Mouse (Mus musculus) left cerebral cortex, postnatal 4 days (tissue): ENCODE data around the gene Zfp710. TPM values are rescaled to one million over a fixed set of nuclear protein-coding genes. Genes with fewer than 3 reads are reported as not detected.
"Not testable (repeated sequence)": the region's sequence is repeated elsewhere in the genome, so short reads cannot be mapped to it uniquely, and the experiment has no call there.

Experiments used
- DNase-seq: peaks from one replicate; pipeline ENCODE4 v3.0.0-alpha.2; 2022
- intact Hi-C: fragments of 180-260 bp; cut with DNase I; formaldehyde crosslinking; loops from one replicate; pipeline ENCODE4 v1.15.1; 2025
- total RNA-seq, 2 experiments: library from RNA; stranded (reverse); gene quantifications; 2 replicates each; pipeline ENCODE4 v1.2.3; 2021

Zfp710 gene
- total RNA-seq, 2 experiments from 2014 or later = 19.3 to 23.7 TPM

GRCm38 (mm10) chr7:80103335-80103734, 78.7 kb downstream of the Zfp710 start:
- DNase-seq = peak; percentile 35
- intact Hi-C loops = no loop called here

GRCm38 (mm10) chr7:80105637-80106390, 81.2 kb downstream of the Zfp710 start:
- no peak for DNase-seq

GRCm38 (mm10) chr7:80106441-80106840, 81.8 kb downstream of the Zfp710 start:
- DNase-seq = no peak
- intact Hi-C loops = no loop called here

More at GRCm38 (mm10) chr7:80105637-80106390, 81.2 kb downstream of the Zfp710 start:
- intact Hi-C loops = no loop called here

GRCm38 (mm10) chr7:80111066-80112045, 86.7 kb downstream of the Zfp710 start:
- DNase-seq = no peak
- intact Hi-C loops = no loop called here

- DNase-seq = no peak
- intact Hi-C loops = no loop called here
These were observed 89.4 kb downstream of the Zfp710 start for GRCm38 (mm10) chr7:80113989-80114388.

GRCm38 (mm10) chr7:80114451-80115223, 90.0 kb downstream of the Zfp710 start:
- peak; percentile 57 for DNase-seq
- intact Hi-C loops = no loop called here

GRCm38 (mm10) chr7:80115224-80115590, 90.6 kb downstream of the Zfp710 start, which contains the start of gene Idh2:
Gene Idh2, minus strand, starts transcription at chr7:80115392.
- peak; percentile 95 for DNase-seq
- intact Hi-C loops = no loop called here

- intact Hi-C loops = no loop called here
- peak; percentile 21 for DNase-seq
These were observed 91.5 kb downstream of the Zfp710 start for GRCm38 (mm10) chr7:80116158-80116557.

- DNase-seq = no peak
- intact Hi-C loops = no loop called here
These were observed 94.6 kb downstream of the Zfp710 start for GRCm38 (mm10) chr7:80119198-80119597.

- intact Hi-C loops = no loop called here
These were observed 96.5 kb downstream of the Zfp710 start for GRCm38 (mm10) chr7:80121083-80121482.

GRCm38 (mm10) chr7:80123115-80123514, 98.5 kb downstream of the Zfp710 start:
- DNase-seq = no peak
- intact Hi-C loops = no loop called here

More at GRCm38 (mm10) chr7:80121083-80121482, 96.5 kb downstream of the Zfp710 start:
- no peak for DNase-seq

GRCm38 (mm10) chr7:80123672-80124071, 99.1 kb downstream of the Zfp710 start:
- DNase-seq = no peak
- intact Hi-C loops = no loop called here

GRCm38 (mm10) chr7:80129278-80129677, 104.7 kb downstream of the Zfp710 start:
- DNase-seq = no peak
- intact Hi-C loops = no loop called here

- intact Hi-C loops = no loop called here
- DNase-seq = no peak
These were observed 105.9 kb downstream of the Zfp710 start for GRCm38 (mm10) chr7:80130344-80131055.

- DNase-seq, intact Hi-C loops: not testable (repeated sequence)
These were observed 106.7 kb downstream of the Zfp710 start for GRCm38 (mm10) chr7:80131315-80131714.

GRCm38 (mm10) chr7:80132541-80132940, 107.9 kb downstream of the Zfp710 start:
- intact Hi-C loops = no loop called here
- DNase-seq = peak; percentile 66

- intact Hi-C loops = no loop called here
These were observed 110.0 kb downstream of the Zfp710 start for GRCm38 (mm10) chr7:80134454-80135172.

GRCm38 (mm10) chr7:80135173-80135532, 110.5 kb downstream of the Zfp710 start:
- no peak for DNase-seq
- intact Hi-C loops = no loop called here

More at GRCm38 (mm10) chr7:80134454-80135172, 110.0 kb downstream of the Zfp710 start:
- DNase-seq = peak; percentile 96

GRCm38 (mm10) chr7:80138375-80138774, 113.8 kb downstream of the Zfp710 start:
- intact Hi-C loops = no loop called here
- no peak for DNase-seq
